Mouse (Mus musculus) adrenal gland, adult 2 months (tissue): Measurements from ENCODE around the gene Plekha7. TPM values are rescaled to one million over a fixed set of nuclear protein-coding genes. Genes with fewer than 3 reads are reported as not detected.

Experiments
- DNase-seq: peaks from one replicate; pipeline ENCODE4 v3.0.0; 2021
- polyA plus RNA-seq: library from polyadenylated mRNA; depleted of rRNA; stranded (reverse); fragments of >200 nt; gene quantifications from 2 replicates; pipeline ENCODE4 v1.2.3, GENCODE M21; 2012
- total RNA-seq, 2 experiments: library from RNA; stranded (reverse); gene quantifications; 2 replicates each; pipeline ENCODE4 v1.2.3; 2021

Plekha7 gene
- total and polyA plus RNA-seq, 3 experiments, result 10.2 to 22.1 (median 20.7) TPM

DNA sequence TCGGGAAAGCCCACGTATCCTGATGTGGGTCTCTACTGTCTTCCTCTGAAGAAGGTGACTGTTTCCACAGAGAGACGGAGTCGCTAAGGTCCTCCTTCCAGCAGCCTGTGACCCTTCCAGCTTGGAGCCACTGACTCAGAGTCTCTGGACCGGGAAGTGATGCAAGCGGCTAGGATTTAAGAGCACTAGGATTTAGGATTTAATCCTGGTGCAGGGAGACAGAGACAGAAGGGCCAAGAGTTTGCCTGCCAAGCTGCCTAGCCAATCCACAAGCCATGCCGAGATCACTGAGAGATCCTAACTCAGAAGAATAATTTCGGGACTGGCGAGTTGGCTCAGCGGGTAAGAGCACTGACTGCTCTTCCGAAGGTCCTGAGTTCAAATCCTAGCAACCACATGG, 59.6 kb downstream of the Plekha7 start:
- no peak for DNase-seq

- DNase-seq, result no peak
Measured at GRCm38 (mm10) chr7:116247377-116247729, 60.8 kb downstream of the Plekha7 start.

DNA sequence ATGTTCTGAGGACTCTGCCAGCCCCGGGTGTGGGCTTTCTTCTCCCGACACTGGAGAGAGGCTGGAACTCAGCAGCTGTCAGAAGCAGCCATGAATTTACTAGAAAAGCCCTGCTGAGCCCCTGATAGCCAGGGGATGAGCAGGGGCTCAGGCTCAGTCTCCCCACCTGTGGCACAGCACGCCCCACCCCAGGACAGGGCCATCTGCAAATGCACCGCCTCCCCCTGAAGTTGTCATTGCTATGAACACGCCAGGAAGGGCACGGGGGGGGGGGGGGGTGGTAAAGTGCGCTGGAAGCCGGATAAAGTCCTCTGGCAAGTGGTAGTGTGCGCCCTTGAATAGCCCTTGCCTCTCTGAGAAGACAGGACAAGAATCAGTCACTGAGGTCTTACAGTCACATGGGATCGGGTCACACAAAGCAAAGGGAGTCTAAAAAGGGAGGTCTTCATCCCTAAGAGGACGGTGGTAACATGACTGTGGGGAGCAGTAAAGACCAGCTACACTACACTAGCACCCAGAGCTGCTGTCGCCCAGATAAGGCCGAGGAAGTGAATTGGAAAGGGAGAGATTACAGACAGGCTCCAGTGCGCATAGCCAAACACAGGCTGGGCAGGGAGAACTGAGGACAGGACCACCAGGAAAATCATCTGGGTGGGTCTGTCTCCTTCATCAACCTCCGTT, 61.3 kb downstream of the Plekha7 start:
- peak; percentile 23 for DNase-seq

- DNase-seq, result peak; percentile 34
Measured at GRCm38 (mm10) chr7:116245815-116246695, 62.1 kb downstream of the Plekha7 start.

DNA sequence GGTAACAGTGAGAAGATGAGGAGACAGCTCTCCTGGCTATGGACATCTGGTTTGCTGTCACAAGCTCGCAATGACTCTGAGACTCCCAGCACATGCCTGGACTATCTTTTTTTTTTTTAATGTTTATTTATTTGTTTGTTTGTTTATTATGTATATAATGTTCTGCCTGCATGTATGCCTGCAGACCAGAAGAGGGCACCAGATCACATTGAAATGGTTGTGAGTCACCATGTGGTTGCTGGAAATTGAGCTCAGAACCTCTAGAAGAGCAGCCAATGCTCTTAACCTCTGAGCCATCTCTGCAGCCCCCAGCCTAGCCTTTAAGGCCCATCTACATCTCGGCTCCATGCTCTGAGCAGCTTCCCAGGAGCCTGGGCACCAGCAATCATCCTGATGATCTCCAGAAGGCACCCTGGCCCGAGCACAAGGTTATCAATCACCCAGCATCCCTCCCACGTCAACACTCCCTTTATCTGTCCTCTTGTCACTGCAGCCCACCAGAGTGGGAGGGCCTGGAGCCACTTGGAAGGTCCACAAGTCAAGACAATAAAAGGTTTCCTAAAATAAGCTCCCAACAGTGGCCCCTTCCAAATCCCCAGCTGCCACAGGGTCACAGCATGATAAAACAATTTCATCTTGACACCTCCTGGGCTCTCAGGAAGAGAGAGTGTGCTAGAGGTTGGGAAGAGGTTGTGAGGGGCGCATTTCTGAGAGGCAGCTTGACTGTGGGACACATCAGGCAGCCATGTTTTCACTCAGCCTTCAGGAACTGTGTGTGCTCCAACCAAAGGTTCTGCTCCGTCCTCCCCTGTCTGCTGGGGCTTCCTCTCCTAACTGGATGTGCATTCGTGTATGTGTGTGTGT, 63.6 kb downstream of the Plekha7 start:
- DNase-seq, result no peak

DNA sequence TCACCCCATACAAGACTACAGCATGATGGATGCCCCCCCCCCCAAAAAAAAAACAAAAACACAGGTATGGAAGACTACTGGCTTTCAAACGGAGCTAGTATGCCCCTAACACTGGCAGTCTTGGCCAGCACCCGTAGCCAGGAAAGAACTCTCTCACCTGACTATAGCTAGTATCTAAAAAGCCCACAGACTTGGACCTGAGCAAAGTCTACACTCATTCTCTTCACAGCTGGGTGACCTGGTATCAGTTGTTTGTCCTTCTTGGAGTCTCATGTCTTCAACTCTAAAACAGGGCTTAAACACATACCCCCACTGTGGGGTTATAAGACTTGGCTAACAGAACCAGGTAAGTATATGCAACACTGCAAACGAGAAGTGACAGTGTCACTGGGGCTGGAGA, 65.4 kb downstream of the Plekha7 start:
- DNase-seq, result no peak

GRCm38 (mm10) chr7:116241601-116242000, 66.6 kb downstream of the Plekha7 start:
- no peak for DNase-seq

DNA sequence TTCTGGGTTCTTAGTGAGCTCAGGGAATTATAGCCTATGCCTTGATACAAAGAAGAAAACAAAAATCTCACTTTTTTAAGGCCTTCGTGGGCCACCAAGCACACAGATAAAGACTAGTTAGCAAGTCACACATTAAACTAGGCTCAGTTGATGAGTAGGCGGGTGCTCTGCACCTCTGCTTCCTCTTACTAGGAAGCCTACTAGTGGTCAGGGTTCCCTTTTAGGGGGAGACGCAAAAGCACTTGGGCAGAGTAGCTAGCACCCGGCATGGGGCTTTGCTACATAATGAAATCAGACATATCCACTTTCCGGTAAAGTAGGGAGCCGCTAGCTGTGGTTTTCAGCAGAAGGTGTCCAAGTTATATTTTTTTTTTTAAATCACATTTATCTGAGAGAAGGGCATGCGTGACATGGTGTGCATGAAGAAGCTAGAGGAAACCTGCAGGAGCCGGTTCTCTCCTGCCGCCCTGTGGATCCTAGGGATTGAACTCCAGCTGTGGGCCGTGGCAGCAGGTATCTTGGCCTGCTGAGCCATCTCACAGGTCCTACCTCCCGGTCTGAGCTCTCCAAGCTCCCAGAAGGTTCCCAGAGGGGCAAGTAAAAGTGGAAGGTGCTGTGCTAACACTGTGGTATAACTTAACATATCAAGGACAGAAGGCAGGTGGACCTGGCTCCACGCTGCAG, 67.2 kb downstream of the Plekha7 start:
- peak; percentile 31 for DNase-seq

GRCm38 (mm10) chr7:116240353-116240752, 67.8 kb downstream of the Plekha7 start:
- DNase-seq, result peak; percentile 75

- no peak for DNase-seq
Measured at GRCm38 (mm10) chr7:116238320-116238719, 69.9 kb downstream of the Plekha7 start.

GRCm38 (mm10) chr7:116237157-116237981, 70.8 kb downstream of the Plekha7 start:
- peak; percentile 82 for DNase-seq

- no peak for DNase-seq
Measured at GRCm38 (mm10) chr7:116236608-116237007, 71.6 kb downstream of the Plekha7 start.

DNA sequence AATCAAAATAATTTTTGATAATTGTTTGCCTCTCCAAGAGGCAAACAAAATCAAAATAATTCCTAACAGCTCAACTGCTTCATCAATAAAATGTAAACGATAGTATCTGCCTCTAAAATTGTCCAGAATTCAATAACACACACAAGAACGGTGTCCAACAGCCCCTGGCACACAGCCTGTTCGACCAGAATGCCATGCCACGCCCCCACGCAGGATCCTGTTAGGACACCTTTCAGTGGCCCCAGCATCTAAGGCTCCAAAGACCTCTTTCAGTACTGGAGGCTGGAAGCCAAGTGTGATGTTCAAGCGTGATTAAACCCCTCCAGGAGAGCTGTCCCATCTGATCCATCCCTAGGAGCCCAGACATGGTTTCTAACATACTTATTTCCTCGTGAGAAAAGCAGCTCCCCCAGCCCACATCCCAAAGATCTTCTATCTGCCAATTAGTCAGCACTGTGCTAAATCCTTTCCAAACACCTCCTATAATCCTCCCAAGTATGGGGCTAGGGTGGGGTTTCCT, 73.8 kb downstream of the Plekha7 start:
- DNase-seq, result no peak

- peak; percentile 45 for DNase-seq
Measured at GRCm38 (mm10) chr7:116230811-116231609, 77.2 kb downstream of the Plekha7 start.

DNA sequence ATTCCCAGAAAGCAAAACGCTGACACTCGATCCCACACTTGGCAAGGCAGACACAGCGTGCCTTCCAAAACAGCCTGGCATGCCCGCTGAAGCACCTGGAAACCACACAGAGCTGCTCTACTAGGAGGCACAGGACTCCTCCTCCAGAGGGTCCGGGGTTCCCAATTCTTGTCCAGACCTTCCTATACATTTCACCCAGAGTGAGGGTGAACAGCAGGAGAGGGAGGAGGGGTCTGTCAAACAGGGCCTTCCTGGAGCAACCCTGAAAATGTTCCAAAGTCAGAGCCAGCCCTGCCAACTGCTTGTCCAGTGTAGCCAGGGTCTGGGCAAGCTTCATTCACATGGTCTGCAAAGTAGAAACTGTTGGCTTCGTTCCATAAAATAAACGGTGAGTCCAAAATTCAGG, 81.3 kb downstream of the Plekha7 start:
- no peak for DNase-seq

DNA sequence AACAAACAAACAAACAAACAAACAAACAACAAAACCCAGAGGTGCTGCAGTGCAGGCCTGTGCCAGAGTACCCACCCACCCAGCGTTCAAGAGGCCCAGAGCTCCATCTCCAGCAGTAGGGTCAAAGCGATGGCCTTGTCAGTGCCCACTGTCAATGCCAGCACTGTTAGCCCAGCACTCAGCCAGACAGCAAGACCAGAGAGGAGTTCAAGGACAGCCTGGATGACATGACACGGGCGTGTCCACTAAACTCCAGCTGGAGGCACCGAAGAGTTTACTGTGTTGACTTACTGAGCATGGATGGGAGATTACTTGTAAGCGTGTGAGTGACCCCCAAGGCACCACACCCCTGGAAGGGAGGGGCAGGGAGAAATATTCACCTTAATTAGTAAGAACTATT, 81.9 kb downstream of the Plekha7 start:
- peak; percentile 64 for DNase-seq

GRCm38 (mm10) chr7:116224543-116224942, 83.6 kb downstream of the Plekha7 start:
- no peak for DNase-seq

GRCm38 (mm10) chr7:116223010-116223783, 85.0 kb downstream of the Plekha7 start:
- DNase-seq, result no peak
